Mouse (Mus musculus) ES-Bruce4 (cell line): ENCODE data around the gene S100a6.

Source experiments
- CTCF ChIP-seq: IDR thresholded peaks from one replicate; pipeline ENCODE4 v1.8.1; 2011; ENCODE audit warnings: low read depth, low read length
- EP300 ChIP-seq: IDR thresholded peaks from 2 replicates; pipeline ENCODE4 v1.6.1; 2011; ENCODE audit warnings: low read depth, low read length; ENCODE audit not compliant: insufficient read depth
- POLR2A ChIP-seq: IDR thresholded peaks from one replicate; pipeline ENCODE4 v1.8.1; 2011; ENCODE audit warnings: low read length; ENCODE audit not compliant: insufficient read depth

DNA sequence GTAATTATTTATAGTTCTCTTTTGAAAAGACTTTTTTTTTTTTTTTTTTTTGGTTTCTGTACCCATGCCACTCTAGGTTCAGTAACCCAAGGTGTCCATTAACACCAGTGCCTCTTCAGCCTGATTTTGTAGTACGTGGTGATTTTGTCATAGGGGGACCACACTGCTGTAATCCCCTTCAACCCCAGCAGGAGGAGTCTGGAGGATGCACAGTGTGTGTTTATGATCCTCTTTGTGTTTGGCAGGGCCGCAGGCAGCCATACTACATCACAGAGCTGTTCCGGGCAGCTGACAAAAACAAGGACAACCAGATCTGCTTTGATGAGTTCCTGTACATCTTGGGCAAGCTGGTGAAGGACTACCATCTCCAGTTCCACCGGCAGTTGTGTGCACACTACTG, 44.7 kb downstream of the S100a6 start:
- TF ChIP-seq CTCF (no peak), POLR2A (no peak), EP300 (no peak)
